Mouse (Mus musculus) liver, embryonic 15.5 days (tissue): Measurements from ENCODE around the gene Stac3. TPM values are rescaled to one million over a fixed set of nuclear protein-coding genes. Genes with fewer than 3 reads are reported as not detected.

ENCODE experiments used
- ATAC-seq: fragments of 200-750 bp; cut with Nextera tagmentation; 2 replicates; pipeline ENCODE4 v1.8.0; 2017; ENCODE audit warnings: moderate number of reproducible peaks, mild to moderate bottlenecking, moderate library complexity; ENCODE audit not compliant: insufficient read depth
- H3K27ac ChIP-seq: fragments of 300-500 bp; sonication (generic); replicated peaks from 2 replicates; pipeline ENCODE4 v1.5.1; 2015; ENCODE audit warnings: mild to moderate bottlenecking, inconsistent platforms
- H3K27me3 ChIP-seq: fragments of 300-500 bp; sonication (generic); 2 replicates; pipeline ENCODE4 v1.6.1; 2015; ENCODE audit warnings: mild to moderate bottlenecking, inconsistent platforms
- H3K36me3 ChIP-seq: fragments of 300-500 bp; sonication (generic); replicated peaks from 2 replicates; pipeline ENCODE4 v1.6.1; 2015; ENCODE audit warnings: moderate library complexity, mild to moderate bottlenecking, inconsistent platforms
- H3K4me1 ChIP-seq: fragments of 300-500 bp; sonication (generic); replicated peaks from 2 replicates; pipeline ENCODE4 v1.6.1; 2015; ENCODE audit warnings: inconsistent platforms
- H3K4me2 ChIP-seq: fragments of 300-500 bp; sonication (generic); 2 replicates; pipeline ENCODE4 v1.6.1; 2015; ENCODE audit warnings: moderate library complexity, mild to moderate bottlenecking, inconsistent platforms
- H3K4me3 ChIP-seq: fragments of 300-500 bp; sonication (generic); replicated peaks from 2 replicates; pipeline ENCODE4 v1.5.1; 2015; ENCODE audit warnings: mild to moderate bottlenecking, inconsistent platforms
- H3K9ac ChIP-seq: fragments of 300-500 bp; sonication (generic); 2 replicates; pipeline ENCODE4 v1.6.1; 2015; ENCODE audit warnings: moderate library complexity, mild to moderate bottlenecking, inconsistent platforms
- H3K9me3 ChIP-seq: fragments of 300-500 bp; sonication (generic); replicated peaks from 2 replicates; pipeline ENCODE4 v1.6.1; 2016; ENCODE audit warnings: inconsistent platforms
- WGBS: fragments of 180-500 bp; shearing (Covaris S2); methylation state at CpG from one replicate; pipeline ENCODE4 v1.1.7; 2015; ENCODE audit warnings: mixed read lengths; ENCODE audit not compliant: insufficient replicate concordance; 5-methylcytosine and 5-hydroxymethylcytosine counted together
- polyA plus RNA-seq: library from polyadenylated mRNA; unstranded; fragments of >200 nt; fragmentation: Nextera tagmentation; extraction: Ambion mirVana; gene quantifications from 2 replicates; pipeline ENCODE4 v1.2.1, GENCODE M21; 2015

The Stac3 gene
- polyA plus RNA-seq, 1 experiment from 2014 or later, result 1.0 TPM

GRCm38 (mm10) chr10:127485235-127485634 lies 16.3 kb upstream of the Stac3 start:
- H3K4me2 ChIP-seq, result no peak overlapping the region
- H3K9ac ChIP-seq, result no peak overlapping the region
- no peaks in the 10 kb centered on the region for H3K27me3 ChIP-seq
- WGBS, result 71% methylated on average over 10 of the region's 10 CpGs
- H3K9me3 ChIP-seq, result no peaks in the 10 kb centered on the region
- H3K27ac ChIP-seq, result no peak overlapping the region
- peaks cover 46% of the 10 kb centered on the region for H3K36me3 ChIP-seq
- no peak overlapping the region for H3K4me3 ChIP-seq
- no peaks in the 10 kb centered on the region for H3K4me1 ChIP-seq
- no peak for ATAC-seq

GRCm38 (mm10) chr10:127488856-127489255 lies 12.6 kb upstream of the Stac3 start:
- H3K27ac ChIP-seq, result no peak overlapping the region
- H3K4me3 ChIP-seq, result no peak overlapping the region
- H3K27me3 ChIP-seq, result no peaks in the 10 kb centered on the region
- H3K9me3 ChIP-seq, result no peaks in the 10 kb centered on the region
- H3K4me1 ChIP-seq, result no peaks in the 10 kb centered on the region
- no peak overlapping the region for H3K9ac ChIP-seq
- 77% methylated on average over 7 of the region's 7 CpGs for WGBS
- H3K4me2 ChIP-seq, result no peak overlapping the region
- H3K36me3 ChIP-seq, result peaks cover 77% of the 10 kb centered on the region
- ATAC-seq, result no peak

DNA sequence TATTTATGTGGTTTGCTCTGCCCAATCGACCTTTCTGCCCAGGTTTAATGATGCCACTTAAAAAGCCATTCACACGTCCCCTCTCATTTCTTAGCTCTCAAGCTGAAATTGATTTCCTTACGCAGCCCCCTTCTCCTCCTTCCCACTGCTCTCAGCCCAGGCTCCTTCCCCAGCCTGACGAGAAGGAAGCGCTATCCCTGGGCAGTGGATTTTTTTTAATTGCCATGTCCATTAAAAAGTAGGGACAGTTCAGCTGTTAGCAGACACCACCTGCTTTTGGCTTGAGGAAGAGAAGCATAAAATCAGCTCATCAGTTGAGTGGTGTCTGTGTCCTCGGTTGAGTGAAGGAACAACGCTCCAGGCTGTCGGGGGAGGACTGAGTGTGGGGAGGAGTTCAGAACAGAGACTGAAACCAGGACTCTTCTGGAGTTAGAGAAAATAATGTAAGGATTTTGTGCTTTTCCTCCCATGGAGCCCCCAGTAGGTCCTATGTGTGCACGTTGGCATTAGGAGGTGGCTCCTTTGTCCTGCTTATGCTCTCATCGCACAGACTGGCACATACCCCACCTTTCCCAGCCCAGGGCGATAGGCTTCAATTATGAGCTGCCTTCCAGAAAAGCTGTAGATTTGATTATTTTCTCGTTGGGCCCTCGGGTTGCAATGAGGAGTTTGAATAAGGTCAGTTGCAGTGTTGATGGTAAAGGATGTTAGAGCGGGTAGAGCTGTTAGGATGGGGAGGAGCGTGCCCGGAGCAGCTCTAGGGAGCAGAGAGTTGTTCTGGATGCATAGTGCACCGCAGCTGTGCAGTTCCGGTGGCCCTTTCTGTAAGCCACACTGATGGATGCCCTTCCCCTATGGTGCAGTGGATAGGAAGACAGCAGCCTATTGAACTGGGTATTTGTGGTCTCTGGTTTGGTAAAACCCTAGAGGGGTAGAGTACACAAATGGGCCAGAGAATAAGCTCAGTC lies 11.0 kb upstream of the Stac3 start:
- no peak for ATAC-seq
- Histone ChIP-seq H3K27me3 (no peaks in the 10 kb centered on the region), H3K4me2 (no peak overlapping the region), H3K9ac (no peak overlapping the region), H3K4me3 (no peak overlapping the region), H3K27ac (no peak overlapping the region), H3K36me3 (peaks cover 77% of the 10 kb centered on the region), H3K9me3 (no peaks in the 10 kb centered on the region), H3K4me1 (no peaks in the 10 kb centered on the region)
- 79% methylated on average over 18 of the region's 18 CpGs for WGBS

DNA sequence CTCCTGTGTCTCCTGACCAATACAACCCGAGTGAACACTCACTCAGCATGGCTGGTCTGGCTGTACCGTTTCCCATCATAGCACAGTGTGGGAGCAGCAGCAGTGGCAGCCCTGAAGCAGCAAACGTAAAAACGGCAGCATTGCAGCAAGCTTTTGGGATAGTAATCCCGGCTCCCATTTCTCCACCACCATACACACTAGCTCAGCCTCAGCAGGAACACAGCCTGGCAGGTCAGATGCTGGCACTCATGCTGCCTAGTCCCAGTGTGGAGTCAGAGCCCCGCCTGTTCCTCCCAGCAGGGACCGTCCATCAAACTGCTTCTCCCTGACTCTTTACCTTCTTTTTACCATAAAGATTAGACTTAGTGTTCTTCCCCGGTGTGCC lies 10.4 kb upstream of the Stac3 start:
- H3K4me2 ChIP-seq, result no peak overlapping the region
- H3K9me3 ChIP-seq, result no peaks in the 10 kb centered on the region
- H3K36me3 ChIP-seq, result peaks cover 80% of the 10 kb centered on the region
- 73% methylated on average over 8 of the region's 8 CpGs for WGBS
- no peaks in the 10 kb centered on the region for H3K27me3 ChIP-seq
- ATAC-seq, result no peak
- no peak overlapping the region for H3K9ac ChIP-seq
- H3K4me1 ChIP-seq, result no peaks in the 10 kb centered on the region
- no peak overlapping the region for H3K27ac ChIP-seq
- no peak overlapping the region for H3K4me3 ChIP-seq

GRCm38 (mm10) chr10:127492118-127492517 lies 9.4 kb upstream of the Stac3 start:
- no peak overlapping the region for H3K4me3 ChIP-seq
- peaks cover 81% of the 10 kb centered on the region for H3K36me3 ChIP-seq
- H3K27me3 ChIP-seq, result no peaks in the 10 kb centered on the region
- no peaks in the 10 kb centered on the region for H3K9me3 ChIP-seq
- 86% methylated on average over 3 of the region's 3 CpGs for WGBS
- H3K4me2 ChIP-seq, result no peak overlapping the region
- H3K4me1 ChIP-seq, result no peaks in the 10 kb centered on the region
- no peak overlapping the region for H3K9ac ChIP-seq
- H3K27ac ChIP-seq, result no peak overlapping the region
- no peak for ATAC-seq

- no peaks in the 10 kb centered on the region for H3K4me1 ChIP-seq
- H3K4me3 ChIP-seq, result no peak overlapping the region
- peaks cover 83% of the 10 kb centered on the region for H3K36me3 ChIP-seq
- no peak for ATAC-seq
- WGBS, result 81% methylated on average over 3 of the region's 3 CpGs
- no peak overlapping the region for H3K9ac ChIP-seq
- no peaks in the 10 kb centered on the region for H3K9me3 ChIP-seq
- no peaks in the 10 kb centered on the region for H3K27me3 ChIP-seq
- no peak overlapping the region for H3K4me2 ChIP-seq
- no peak overlapping the region for H3K27ac ChIP-seq
Observed at GRCm38 (mm10) chr10:127496156-127496555, 5.3 kb upstream of the Stac3 start.

DNA sequence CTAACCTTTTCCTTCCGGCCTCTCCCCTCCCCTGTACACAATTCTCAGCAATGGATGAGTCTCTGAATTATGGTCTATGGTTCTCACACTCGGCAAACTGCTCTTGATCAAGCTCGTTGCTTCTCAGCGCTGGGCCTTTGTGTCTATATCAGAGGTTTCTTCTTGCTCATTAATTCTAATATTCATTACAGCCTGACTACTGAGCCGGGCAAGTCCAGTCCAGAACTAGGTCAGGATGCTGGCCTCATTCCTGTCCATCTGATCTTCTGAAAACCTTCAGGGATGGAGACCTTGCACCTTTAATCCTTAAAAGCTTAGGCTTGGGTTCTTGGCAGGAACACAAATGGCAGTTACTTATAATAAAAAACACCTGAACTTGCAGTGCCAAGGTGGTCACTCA lies 2.0 kb upstream of the Stac3 start:
- 76% methylated on average over 5 of the region's 5 CpGs for WGBS

DNA sequence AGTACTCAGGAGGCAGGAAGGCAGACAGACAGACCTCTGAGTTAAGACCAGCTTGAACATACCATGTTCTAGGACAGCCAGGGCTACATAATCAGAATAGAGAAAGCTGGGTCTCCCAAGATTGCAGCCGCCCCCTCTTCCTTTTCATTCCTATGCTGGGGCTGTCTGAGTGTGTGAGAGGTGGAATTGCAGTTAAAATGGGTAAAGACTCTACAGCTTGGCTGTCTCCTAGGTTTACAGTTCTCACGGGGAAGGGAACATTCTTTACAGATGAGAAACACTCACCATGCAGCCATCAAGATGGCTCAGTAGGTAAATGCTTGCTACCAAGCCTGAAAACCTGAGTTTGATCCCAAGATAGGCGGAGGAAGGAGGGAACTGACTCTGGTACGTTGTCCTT lies 1.4 kb upstream of the Stac3 start:
- ATAC-seq, result no peak
- no peaks in the 10 kb centered on the region for H3K27me3 ChIP-seq
- H3K4me2 ChIP-seq, result no peak overlapping the region
- H3K4me3 ChIP-seq, result no peak overlapping the region
- peaks cover 47% of the 10 kb centered on the region for H3K36me3 ChIP-seq
- no peak overlapping the region for H3K9ac ChIP-seq
- WGBS, result 67% methylated on average over 4 of the region's 4 CpGs
- no peak overlapping the region for H3K27ac ChIP-seq
- H3K4me1 ChIP-seq, result no peaks in the 10 kb centered on the region
- H3K9me3 ChIP-seq, result no peaks in the 10 kb centered on the region

More for the DNA sequence above, 2.0 kb upstream of the Stac3 start:
- no peaks in the 10 kb centered on the region for H3K9me3 ChIP-seq
- H3K4me1 ChIP-seq, result no peaks in the 10 kb centered on the region
- peaks cover 53% of the 10 kb centered on the region for H3K36me3 ChIP-seq
- H3K4me2 ChIP-seq, result no peak overlapping the region
- no peaks in the 10 kb centered on the region for H3K27me3 ChIP-seq
- H3K9ac ChIP-seq, result no peak overlapping the region
- ATAC-seq, result no peak
- no peak overlapping the region for H3K27ac ChIP-seq
- H3K4me3 ChIP-seq, result no peak overlapping the region

DNA sequence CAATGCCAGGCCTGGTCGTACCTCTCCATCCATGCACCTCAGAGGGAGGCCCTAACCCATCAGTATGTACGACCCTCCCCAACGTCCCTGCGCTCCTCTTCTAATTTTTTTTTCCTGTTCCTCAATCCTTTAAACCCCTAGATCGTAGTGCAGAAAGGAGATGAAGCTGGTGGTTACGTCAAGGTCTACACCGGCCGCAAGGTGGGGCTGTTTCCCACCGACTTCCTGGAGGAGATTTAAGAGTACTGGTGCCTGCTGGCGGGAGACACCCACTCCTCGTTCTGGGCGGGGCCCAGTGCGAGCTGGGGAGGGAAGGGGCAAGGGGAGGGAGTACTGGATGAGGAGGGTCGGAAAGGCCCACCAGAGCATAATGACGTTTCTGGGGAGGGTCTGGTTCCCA lies 6.8 kb downstream of the Stac3 start:
- ATAC-seq, result no peak
- H3K4me3 ChIP-seq, result peak overlapping the region; percentile 35; the same call in 1 of the 2 replicates
- WGBS, result 3% methylated on average over 15 of the region's 15 CpGs

DNA sequence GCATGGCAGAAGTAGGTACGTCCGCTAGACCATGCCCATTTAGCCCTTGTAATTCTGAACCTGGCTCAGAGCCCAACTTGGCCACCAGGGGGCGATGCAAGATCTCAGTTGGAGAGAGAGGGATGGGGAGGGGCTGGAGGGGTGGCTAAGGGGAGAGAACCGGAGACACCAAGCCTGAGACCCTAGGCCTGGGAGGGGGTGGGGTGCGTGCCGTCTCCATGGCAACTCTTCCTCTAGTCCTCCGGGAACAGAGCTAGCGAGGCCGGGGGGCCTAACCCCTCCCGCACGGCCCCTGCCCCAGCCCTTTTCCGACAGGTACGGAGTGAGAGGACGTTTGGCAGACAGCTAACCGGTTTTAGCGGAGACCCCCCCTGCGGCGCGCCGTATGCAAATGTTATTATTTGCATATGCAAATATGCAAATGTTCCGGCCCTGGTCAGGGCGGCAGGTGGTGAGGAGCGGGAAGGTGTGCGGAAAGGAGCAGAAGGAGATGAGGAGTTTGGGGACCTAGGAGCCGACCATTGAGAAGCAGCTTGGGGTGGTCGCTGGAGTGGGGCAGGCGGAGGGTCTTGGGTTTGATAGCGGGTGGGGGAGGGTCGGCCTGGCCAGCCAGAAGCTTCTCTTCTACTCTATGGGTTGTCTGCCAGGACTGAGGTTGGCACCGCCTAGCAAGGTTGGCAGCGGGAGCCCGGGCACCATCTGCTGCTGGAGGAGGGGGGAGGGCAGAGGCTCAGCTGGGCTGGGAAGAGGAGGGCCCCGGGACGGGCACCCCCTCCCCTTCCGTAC lies 7.8 kb downstream of the Stac3 start:
- H3K4me3 ChIP-seq, result peak overlapping the region; percentile 35
- no peaks in the 10 kb centered on the region for H3K36me3 ChIP-seq
- peak overlapping the region; percentile 67 for H3K4me2 ChIP-seq
- 3% methylated on average over 35 of the region's 35 CpGs for WGBS
- no peaks in the 10 kb centered on the region for H3K9me3 ChIP-seq
- no peak overlapping the region for H3K9ac ChIP-seq
- ATAC-seq, result no peak
- peaks cover 46% of the 10 kb centered on the region for H3K4me1 ChIP-seq
- no peak overlapping the region for H3K27ac ChIP-seq
- peaks cover 87% of the 10 kb centered on the region for H3K27me3 ChIP-seq

More for the DNA sequence above, 6.8 kb downstream of the Stac3 start:
- Histone ChIP-seq H3K36me3 (no peaks in the 10 kb centered on the region), H3K27ac (no peak overlapping the region), H3K9ac (no peak overlapping the region), H3K27me3 (peaks cover 77% of the 10 kb centered on the region), H3K4me2 (peak overlapping the region; percentile 67), H3K9me3 (no peaks in the 10 kb centered on the region), H3K4me1 (peaks cover 36% of the 10 kb centered on the region)
